Mouse (Mus musculus) liver, postnatal 0 days (tissue): ENCODE data around the gene Abcg2.

Experiments used
- CTCF ChIP-seq: sonication (generic); IDR thresholded peaks from 2 replicates; pipeline ENCODE4 v1.5.1; 2016; ENCODE audit warnings: antibody characterized with exemption, low read depth
- EP300 ChIP-seq: IDR thresholded peaks from 2 replicates; pipeline ENCODE4 v1.6.1; 2016; ENCODE audit warnings: antibody characterized with exemption, low read depth, mild to moderate bottlenecking

GRCm38 (mm10) chr6:58691584-58691983 lies 107.3 kb downstream of the Abcg2 start:
- TF ChIP-seq CTCF, result no peak
- TF ChIP-seq EP300, result no peak
